Mouse (Mus musculus) adrenal gland (tissue): ENCODE measurements at regions not wholly inside any gene's neighbourhood (a gene's known extent, or its start where the extent isn't known, plus 50 kb on each side); places are given as distances from the start of the nearest gene placed in this dataset.

Source experiments
- intact Hi-C: fragments of 180-260 bp; cut with DNase I; formaldehyde crosslinking; loops from one replicate; pipeline ENCODE4 v1.15.1; 2025

GRCm38 (mm10) chr9:71420064-71420463 lies 65.7 kb downstream of the Polr2m start:
- intact Hi-C loops: no loop called here

GRCm38 (mm10) chr9:71418531-71418930 lies 67.2 kb downstream of the Polr2m start:
- intact Hi-C loops: no loop called here

DNA sequence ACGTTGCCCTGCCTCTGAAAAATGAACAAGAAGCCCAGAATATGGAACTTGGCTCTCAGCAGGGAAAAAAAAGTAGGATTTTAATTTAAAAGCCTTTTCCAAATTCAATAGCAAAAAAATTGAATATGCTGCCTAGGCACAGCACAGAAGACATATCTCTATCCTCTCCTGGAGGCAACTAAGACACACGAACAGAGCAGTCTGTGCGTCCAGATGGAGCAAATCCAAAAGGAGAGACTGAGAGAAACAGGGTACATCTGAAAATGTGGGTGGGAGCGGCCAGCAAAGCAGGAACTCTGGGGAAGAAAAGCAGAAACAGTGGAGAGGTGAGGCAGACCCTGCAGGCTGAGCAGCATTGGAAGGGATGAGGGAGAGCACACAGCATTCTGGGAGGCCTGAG lies 68.5 kb downstream of the Polr2m start:
- intact Hi-C loops: no loop called here

DNA sequence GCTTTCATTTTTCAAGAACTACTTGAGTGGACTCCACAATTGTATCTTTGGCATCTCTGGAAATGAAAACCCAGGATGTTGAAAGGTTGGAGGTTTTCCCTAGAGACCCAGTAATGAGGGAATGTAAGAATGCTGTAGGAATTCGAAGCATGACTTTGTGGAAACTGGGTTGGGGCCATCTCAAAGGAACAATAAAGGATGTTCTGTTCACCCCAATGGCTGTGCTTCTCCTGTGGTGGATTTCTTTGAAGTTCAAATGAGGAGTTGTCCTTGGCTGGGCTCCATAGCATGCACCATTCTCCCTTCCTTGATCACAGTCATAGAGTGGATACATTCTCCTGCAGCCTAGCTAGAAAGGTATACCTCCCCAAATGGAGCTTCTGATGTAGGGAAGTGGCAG lies 74.6 kb downstream of the Polr2m start:
- intact Hi-C loops: no loop called here

GRCm38 (mm10) chr9:71409925-71410324 lies 75.8 kb downstream of the Polr2m start:
- intact Hi-C loops: no loop called here

DNA sequence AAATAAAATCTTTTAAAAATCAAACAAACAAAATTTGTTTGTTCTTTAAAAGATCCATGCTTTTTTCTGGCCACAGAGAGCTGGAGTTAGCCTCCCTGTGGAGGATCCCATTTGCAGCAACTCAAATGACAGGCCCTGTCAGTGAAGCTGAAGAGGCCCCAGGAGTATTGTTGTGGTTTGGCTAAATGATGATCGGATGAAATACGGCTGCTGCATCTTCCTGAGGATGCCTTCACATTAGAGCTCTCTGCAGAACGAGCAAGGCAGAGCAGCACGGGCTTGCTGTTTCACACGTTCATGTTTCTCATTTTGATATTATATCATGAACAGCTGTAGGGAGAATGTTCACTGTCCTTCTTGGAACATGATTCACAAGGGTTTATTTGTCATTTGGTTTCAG lies 76.8 kb downstream of the Polr2m start:
- intact Hi-C loops: no loop called here

DNA sequence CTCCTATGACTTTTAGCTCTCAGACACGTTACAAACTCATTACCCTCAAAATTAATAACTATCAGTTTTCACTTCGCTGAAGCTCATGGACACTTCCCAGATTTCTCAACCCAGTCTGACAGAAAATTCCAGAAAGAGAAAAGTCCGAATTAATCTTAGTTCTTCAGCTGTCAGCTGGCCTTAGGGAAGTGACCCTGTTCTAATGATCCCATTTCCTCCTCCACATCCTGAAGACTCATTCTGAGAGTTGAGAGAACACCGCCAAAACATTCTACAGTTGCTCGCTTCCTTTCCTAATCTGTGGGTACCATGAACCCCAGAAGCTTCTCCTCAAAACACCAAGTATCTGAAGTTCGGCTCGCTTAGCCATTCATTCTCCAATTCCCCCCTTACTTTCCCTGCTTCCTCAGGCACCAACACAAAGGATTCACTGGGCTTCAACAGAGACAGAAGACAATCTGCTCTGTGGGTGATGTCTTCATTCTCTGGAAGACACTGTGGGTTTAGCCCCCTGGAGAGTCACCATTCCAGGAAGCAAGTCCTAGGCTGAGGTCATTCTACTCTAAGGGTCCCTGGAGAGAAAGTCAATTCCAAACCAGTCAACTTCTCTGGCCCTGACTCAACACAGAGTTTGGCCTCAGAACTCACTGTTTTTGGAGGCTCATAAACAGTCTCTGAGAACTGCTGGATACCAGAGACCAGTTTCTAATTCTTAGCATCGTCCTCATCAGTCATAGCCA lies 81.2 kb downstream of the Polr2m start:
- intact Hi-C loops: no loop called here

DNA sequence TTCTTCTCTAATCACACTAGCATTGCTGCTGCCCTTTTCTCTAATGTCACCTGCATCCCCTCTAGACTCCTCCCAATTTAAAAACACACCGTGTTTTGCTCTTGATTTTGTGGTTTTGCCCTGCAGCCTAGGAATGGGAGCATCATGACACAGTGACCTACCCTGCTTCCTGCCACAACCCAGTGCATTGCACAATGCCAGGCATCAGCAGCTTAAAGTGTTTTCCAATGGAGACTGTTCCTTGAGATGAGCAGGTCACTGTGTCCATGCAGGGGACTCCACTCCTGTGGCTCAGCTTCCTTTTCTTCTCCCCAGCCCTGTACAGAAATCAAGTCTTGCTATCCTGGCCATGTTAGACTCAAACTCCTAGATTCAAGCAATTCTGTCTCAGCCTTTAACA lies 84.1 kb downstream of the Polr2m start:
- intact Hi-C loops: no loop called here

DNA sequence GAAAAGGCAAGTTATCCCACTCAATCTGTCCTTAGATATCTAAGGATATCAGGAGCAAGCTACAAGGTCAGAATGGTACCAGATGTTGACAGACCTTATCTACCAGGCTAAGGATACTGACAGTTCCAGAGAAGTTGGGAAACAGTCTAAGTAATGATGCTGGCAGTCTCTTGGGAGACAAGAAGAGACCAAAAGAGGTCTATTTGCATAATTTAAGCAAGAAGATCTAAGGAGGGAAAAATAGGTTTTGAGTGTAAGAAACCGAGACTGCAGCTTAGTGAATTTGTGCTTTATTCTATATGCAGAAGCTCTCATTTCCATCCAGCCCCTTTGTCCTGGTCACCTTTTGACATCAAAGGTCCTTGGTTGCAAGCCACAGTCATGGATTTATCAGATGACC lies 86.4 kb downstream of the Polr2m start:
- intact Hi-C loops: no loop called here

DNA sequence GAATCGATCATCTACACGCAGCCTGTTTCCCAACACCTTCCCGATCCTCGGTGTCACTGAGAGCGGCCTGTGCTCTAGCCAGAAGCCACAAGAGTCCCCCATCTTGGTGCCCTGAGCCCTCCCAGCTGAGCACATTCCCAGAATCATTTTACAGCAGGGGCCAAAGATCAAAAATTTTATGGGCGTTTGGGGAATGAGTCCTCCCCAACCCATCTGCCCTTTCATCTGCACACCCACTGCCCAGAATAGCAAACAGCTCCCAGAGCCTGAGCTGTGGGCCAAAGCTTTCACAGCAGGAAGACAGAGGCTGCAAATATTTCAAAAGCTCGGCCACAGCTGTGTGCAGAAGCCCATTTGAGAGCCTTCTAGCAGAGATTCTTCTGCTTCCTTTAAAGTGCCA lies 89.0 kb downstream of the Polr2m start:
- intact Hi-C loops: no loop called here

DNA sequence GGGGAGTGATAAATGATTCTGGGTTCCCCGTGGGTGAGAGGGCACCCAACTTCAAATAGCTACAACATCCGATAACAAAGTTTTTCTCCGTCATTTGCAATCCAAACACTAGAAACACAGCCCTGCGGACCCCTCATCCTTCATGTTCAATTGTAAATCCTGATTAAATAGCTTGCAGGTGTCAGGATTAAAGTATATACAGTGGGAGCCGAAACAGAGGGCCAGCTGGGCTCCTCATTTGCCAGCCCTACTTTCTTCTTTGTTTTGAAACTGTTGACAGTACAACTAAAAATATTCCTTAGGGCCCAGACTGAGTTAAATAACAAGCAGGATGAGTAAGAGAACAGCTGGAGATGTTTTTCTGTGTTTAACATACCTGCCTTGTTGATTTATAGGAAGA lies 95.5 kb downstream of the Polr2m start:
- intact Hi-C loops: no loop called here

DNA sequence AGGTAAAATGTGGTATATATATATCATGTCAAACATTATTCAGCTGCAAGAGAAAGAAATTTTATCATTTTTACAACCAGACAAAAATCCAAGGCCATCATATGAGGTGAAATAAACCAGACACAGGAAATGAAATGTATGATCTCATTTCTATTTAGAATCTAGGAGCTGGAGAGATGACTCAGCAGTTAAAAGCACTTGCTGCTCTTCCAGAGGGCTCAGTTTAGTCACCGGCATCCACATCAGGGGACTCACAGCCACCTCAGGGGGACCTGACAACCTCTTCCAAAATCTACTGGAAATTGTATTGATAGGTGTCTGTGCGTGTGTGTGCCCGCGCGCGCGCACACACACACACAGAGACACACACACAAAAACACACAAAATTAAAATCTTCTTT lies 98.3 kb downstream of the Polr2m start:
- intact Hi-C loops: no loop called here

DNA sequence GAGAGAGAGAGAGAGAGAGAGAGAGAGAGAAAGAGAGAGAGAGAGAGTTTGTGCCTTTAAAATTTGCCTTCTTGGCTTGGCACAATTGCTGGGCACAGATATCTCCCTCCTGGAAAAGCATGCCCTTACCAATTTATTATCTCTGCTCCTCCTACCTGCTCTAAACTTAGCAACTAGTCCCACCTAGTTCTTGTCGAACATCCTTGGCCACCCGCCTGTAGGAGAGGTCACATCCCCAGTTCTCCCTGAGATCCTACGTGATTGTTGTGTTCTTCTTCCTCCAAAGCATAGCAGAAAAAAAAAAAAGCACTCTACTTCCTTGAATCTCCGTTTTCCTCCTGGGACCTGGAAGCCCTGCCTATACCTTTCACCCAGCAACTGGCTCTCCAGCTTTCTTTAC lies 101.8 kb downstream of the Polr2m start:
- intact Hi-C loops: no loop called here

- intact Hi-C loops: no loop called here
Observed at GRCm38 (mm10) chr9:71379731-71380250, 105.9 kb downstream of the Polr2m start.

DNA sequence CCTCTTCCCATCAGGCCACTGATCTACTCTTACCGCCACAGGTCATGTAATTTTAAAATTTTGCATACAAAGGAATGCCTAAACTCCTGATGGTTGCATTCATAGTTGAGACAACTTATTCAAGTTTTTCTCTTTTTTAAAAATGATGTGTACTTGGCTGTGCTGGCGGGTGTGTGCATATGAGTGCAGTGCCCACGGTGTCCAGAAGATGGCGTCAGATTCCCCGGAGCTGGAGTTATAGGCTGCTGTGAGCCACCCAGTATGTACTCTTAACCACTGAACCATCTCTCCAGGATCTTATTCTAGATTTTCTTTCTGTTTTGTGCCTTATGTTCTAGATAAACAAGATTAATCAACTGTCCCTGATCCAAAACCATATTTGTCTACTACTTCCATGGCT lies 116.0 kb downstream of the Polr2m start:
- intact Hi-C loops: no loop called here

GRCm38 (mm10) chr9:71369202-71369601 lies 116.5 kb downstream of the Polr2m start:
- intact Hi-C loops: no loop called here

GRCm38 (mm10) chr9:71366573-71366972 lies 119.2 kb downstream of the Polr2m start:
- intact Hi-C loops: no loop called here

- intact Hi-C loops: no loop called here
Observed at GRCm38 (mm10) chr9:71365177-71365738, 120.5 kb downstream of the Polr2m start.

- intact Hi-C loops: no loop called here
Observed at GRCm38 (mm10) chr9:71364047-71364665, 121.6 kb downstream of the Polr2m start.

- intact Hi-C loops: no loop called here
Observed at GRCm38 (mm10) chr9:71362401-71362800, 123.3 kb downstream of the Polr2m start.

- intact Hi-C loops: no loop called here
Observed at GRCm38 (mm10) chr9:71361961-71362360, 123.8 kb downstream of the Polr2m start.

- intact Hi-C loops: no loop called here
Observed at GRCm38 (mm10) chr9:71361311-71361710, 124.4 kb downstream of the Polr2m start.

DNA sequence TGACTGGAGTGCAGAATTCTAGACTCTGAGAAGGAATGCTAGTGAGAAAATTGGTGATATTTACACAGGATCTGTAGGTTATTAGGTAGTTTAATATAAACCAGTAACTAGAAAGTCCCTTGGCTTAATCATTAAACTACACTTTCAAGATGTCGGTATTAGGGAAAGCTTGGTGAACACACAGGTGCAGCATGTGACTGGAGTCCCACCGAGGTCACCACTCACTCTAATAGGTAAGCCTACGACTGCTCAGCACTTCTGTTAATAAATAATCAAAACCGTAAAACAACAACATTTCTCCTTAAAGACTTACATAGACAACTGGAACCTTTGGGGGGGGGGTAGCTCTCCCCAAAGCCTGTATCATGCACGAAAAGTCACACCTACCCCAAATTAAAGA lies 125.1 kb downstream of the Polr2m start:
- intact Hi-C loops: no loop called here
